Mouse (Mus musculus): ENCODE measurements around the gene Cep70. TPM values are rescaled to one million over a fixed set of nuclear protein-coding genes. Genes with fewer than 3 reads are reported as not detected.

The Cep70 gene
- polyA plus RNA-seq, 1 experiment from 2014 or later, result 21.2 TPM

- no peaks in the 10 kb centered on the region for H3K36me3 ChIP-seq
- no peak overlapping the region for H3K9ac ChIP-seq
- H3K4me1 ChIP-seq, result 0 out of 2 replicates have a peak, but pooled peaks cover 7% of the 10 kb centered on the region
- ATAC-seq (ENCODE audit: extremely low read depth, insufficient number of reproducible peaks, low FRiP score, low TSS enrichment), result no peak
- H3K27me3 ChIP-seq (replicated peaks), result peaks cover 10% of the 10 kb centered on the region
- 44% methylated on average over 8 of the region's 8 CpGs for WGBS
- H3K9me3 ChIP-seq, result no peaks in the 10 kb centered on the region
- no peak overlapping the region for H3K4me3 ChIP-seq
- H3K4me2 ChIP-seq, result no peak overlapping the region
- no peak overlapping the region for H3K27ac ChIP-seq (replicated peaks)
These were observed 76.3 kb downstream of the Cep70 start for GRCm38 (mm10) chr9:99319343-99319951.

DNA sequence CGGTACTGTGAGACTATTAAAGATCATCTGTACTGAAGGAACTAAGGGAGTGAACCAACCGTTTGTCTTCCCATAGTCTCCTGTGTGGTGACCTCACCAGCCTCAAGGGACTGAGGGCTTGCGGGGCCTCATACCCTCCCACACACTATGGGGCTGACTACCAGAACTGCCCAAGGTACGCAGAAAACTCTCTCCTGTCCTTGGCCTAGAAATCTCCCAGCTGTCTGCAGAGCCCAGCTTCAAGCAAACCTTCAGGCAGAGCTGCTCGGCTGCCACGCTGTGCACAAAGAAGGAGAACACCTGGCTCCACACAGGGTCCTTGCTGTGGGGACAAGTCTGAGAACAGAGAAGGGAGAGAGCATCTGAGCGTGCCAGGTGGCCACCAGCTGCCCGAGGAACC is 76.8 kb downstream of the Cep70 start:
- Histone ChIP-seq H3K9me3 (no peaks in the 10 kb centered on the region), H3K4me3 (no peak overlapping the region), H3K36me3 (no peaks in the 10 kb centered on the region), H3K4me1 (0 out of 2 replicates have a peak, but pooled peaks cover 7% of the 10 kb centered on the region), H3K4me2 (no peak overlapping the region), H3K27me3 (replicated peaks) (peaks cover 10% of the 10 kb centered on the region), H3K9ac (no peak overlapping the region), H3K27ac (replicated peaks) (no peak overlapping the region)
- 72% methylated on average over 8 of the region's 8 CpGs for WGBS
- no peak for ATAC-seq (ENCODE audit: extremely low read depth, insufficient number of reproducible peaks, low FRiP score, low TSS enrichment)

GRCm38 (mm10) chr9:99325208-99325929 is 82.2 kb downstream of the Cep70 start:
- WGBS, result 64% methylated on average over 7 of the region's 7 CpGs
- Histone ChIP-seq H3K9me3 (no peaks in the 10 kb centered on the region), H3K4me1 (no peaks in the 10 kb centered on the region), H3K27ac (replicated peaks) (no peak overlapping the region), H3K27me3 (replicated peaks) (peaks cover 5% of the 10 kb centered on the region; the same call in 1 of the 2 replicates), H3K9ac (no peak overlapping the region), H3K4me3 (no peak overlapping the region), H3K36me3 (no peaks in the 10 kb centered on the region), H3K4me2 (no peak overlapping the region)
- ATAC-seq (ENCODE audit: extremely low read depth, insufficient number of reproducible peaks, low FRiP score, low TSS enrichment), result no peak

GRCm38 (mm10) chr9:99325961-99326360 is 82.8 kb downstream of the Cep70 start:
- H3K9me3 ChIP-seq, result no peaks in the 10 kb centered on the region
- H3K4me2 ChIP-seq, result no peak overlapping the region
- H3K27ac ChIP-seq (replicated peaks), result no peak overlapping the region
- peaks cover 5% of the 10 kb centered on the region; the same call in 1 of the 2 replicates for H3K27me3 ChIP-seq (replicated peaks)
- H3K9ac ChIP-seq, result no peak overlapping the region
- no peak overlapping the region for H3K4me3 ChIP-seq
- no peaks in the 10 kb centered on the region for H3K36me3 ChIP-seq
- no peaks in the 10 kb centered on the region for H3K4me1 ChIP-seq
- WGBS, result 79% methylated on average over 4 of the region's 4 CpGs
- ATAC-seq (ENCODE audit: extremely low read depth, insufficient number of reproducible peaks, low FRiP score, low TSS enrichment), result no peak

- no peak overlapping the region for H3K4me2 ChIP-seq
- ATAC-seq (ENCODE audit: extremely low read depth, insufficient number of reproducible peaks, low FRiP score, low TSS enrichment), result no peak
- H3K4me3 ChIP-seq, result no peak overlapping the region
- peaks cover 5% of the 10 kb centered on the region; the same call in 1 of the 2 replicates for H3K27me3 ChIP-seq (replicated peaks)
- no peak overlapping the region for H3K9ac ChIP-seq
- H3K36me3 ChIP-seq, result no peaks in the 10 kb centered on the region
- no peak overlapping the region for H3K27ac ChIP-seq (replicated peaks)
- WGBS, result 78% methylated on average over 4 of the region's 4 CpGs
- no peaks in the 10 kb centered on the region for H3K4me1 ChIP-seq
- H3K9me3 ChIP-seq, result no peaks in the 10 kb centered on the region
These were observed 83.7 kb downstream of the Cep70 start for GRCm38 (mm10) chr9:99326881-99327280.

DNA sequence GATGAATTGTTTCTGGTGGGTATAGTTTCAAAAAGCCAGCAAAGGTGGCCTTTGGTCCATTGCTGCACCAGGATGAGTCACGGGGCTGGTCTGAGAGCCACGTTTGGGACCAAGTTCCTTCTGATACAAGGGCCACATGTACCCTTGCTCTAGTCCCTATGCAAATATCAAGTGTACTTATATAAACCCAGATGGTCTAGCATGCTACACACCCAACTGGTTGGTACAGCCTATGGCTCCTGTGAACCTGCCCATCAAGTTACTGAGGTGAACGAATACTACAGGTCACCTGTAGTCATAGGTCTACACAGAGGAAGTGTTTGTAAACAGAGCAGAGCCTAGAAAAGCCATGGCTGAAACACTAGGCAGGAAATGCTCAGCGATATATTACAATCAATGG is 93.4 kb downstream of the Cep70 start:
- Histone ChIP-seq H3K9me3 (no peaks in the 10 kb centered on the region), H3K27me3 (replicated peaks) (no peaks in the 10 kb centered on the region; the same call in none of the 2 replicates), H3K4me2 (no peak overlapping the region), H3K36me3 (no peaks in the 10 kb centered on the region), H3K27ac (replicated peaks) (no peak overlapping the region), H3K9ac (no peak overlapping the region), H3K4me3 (no peak overlapping the region), H3K4me1 (peaks cover 9% of the 10 kb centered on the region)
- 81% methylated on average over 4 of the region's 4 CpGs for WGBS
- no peak for ATAC-seq (ENCODE audit: extremely low read depth, insufficient number of reproducible peaks, low FRiP score, low TSS enrichment)

DNA sequence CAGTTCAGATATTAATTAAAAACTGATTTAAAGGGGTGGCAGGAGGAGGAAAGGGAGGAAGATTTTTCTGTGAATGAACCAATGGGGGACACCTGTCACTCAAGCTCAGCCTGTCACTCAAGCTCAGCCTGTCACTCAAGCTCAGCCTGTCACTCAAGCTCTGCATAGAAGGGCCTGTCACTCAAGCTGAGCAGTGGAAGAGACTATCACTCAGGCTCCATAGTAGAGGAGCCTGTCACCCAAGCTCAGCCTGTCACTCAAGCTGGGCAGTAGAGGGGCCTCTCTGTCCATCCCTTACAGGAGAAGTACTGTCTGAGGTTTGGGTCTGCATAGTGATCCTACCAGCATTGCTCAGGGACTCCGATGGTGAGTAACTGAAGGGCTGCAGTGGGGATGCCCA is 95.1 kb downstream of the Cep70 start:
- Histone ChIP-seq H3K4me1 (peaks cover 13% of the 10 kb centered on the region), H3K4me3 (no peak overlapping the region), H3K36me3 (no peaks in the 10 kb centered on the region), H3K9ac (no peak overlapping the region), H3K4me2 (no peak overlapping the region), H3K9me3 (no peaks in the 10 kb centered on the region), H3K27ac (replicated peaks) (no peak overlapping the region), H3K27me3 (replicated peaks) (no peaks in the 10 kb centered on the region; the same call in 1 of the 2 replicates)
- WGBS, result 89% methylated on average over 1 of the region's 1 CpGs
- no peak for ATAC-seq (ENCODE audit: extremely low read depth, insufficient number of reproducible peaks, low FRiP score, low TSS enrichment)

- H3K4me1 ChIP-seq, result peaks cover 13% of the 10 kb centered on the region
- no peaks in the 10 kb centered on the region for H3K36me3 ChIP-seq
- H3K9me3 ChIP-seq, result no peaks in the 10 kb centered on the region
- ATAC-seq (ENCODE audit: extremely low read depth, insufficient number of reproducible peaks, low FRiP score, low TSS enrichment), result no peak
- H3K9ac ChIP-seq, result no peak overlapping the region
- no peak overlapping the region for H3K27ac ChIP-seq (replicated peaks)
- H3K27me3 ChIP-seq (replicated peaks), result no peaks in the 10 kb centered on the region; the same call in 1 of the 2 replicates
- H3K4me3 ChIP-seq, result no peak overlapping the region
- WGBS, result 74% methylated on average over 1 of the region's 1 CpGs
- no peak overlapping the region for H3K4me2 ChIP-seq
These were observed 96.0 kb downstream of the Cep70 start for GRCm38 (mm10) chr9:99339182-99339581.

GRCm38 (mm10) chr9:99340126-99340525 is 97.0 kb downstream of the Cep70 start:
- ATAC-seq (ENCODE audit: extremely low read depth, insufficient number of reproducible peaks, low FRiP score, low TSS enrichment), result no peak
- H3K9me3 ChIP-seq, result no peaks in the 10 kb centered on the region
- H3K4me2 ChIP-seq, result no peak overlapping the region
- no peak overlapping the region for H3K9ac ChIP-seq
- no peak overlapping the region for H3K27ac ChIP-seq (replicated peaks)
- peaks cover 13% of the 10 kb centered on the region for H3K4me1 ChIP-seq
- WGBS, result 37% methylated on average over 12 of the region's 12 CpGs
- H3K4me3 ChIP-seq, result no peak overlapping the region
- H3K36me3 ChIP-seq, result no peaks in the 10 kb centered on the region
- no peaks in the 10 kb centered on the region; the same call in 1 of the 2 replicates for H3K27me3 ChIP-seq (replicated peaks)

DNA sequence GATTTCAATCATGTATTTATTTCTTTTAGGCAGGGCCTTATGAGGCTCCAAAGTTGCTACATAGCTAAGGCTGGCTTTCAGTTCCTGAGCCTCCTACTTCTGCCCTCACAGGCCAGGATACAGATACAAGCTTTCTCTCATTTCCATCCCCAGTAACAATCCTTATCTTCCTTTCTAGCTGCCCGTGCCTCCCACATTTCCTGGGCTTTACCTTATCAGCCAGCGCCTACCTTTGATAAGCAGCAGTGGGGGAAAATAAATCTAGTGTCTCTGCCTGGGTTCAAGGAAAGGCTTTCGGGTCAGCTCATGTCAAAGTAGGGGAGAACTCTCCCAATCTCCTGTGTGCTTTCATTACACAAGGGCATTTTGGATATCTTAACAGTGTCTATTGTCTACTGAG is 98.4 kb downstream of the Cep70 start:
- WGBS, result 6% methylated on average over 3 of the region's 3 CpGs
- no peaks in the 10 kb centered on the region for H3K27me3 ChIP-seq (replicated peaks)
- no peaks in the 10 kb centered on the region for H3K36me3 ChIP-seq
- no peak for ATAC-seq (ENCODE audit: extremely low read depth, insufficient number of reproducible peaks, low FRiP score, low TSS enrichment)
- no peak overlapping the region for H3K4me2 ChIP-seq
- H3K9me3 ChIP-seq, result no peaks in the 10 kb centered on the region
- no peak overlapping the region for H3K27ac ChIP-seq (replicated peaks)
- no peak overlapping the region for H3K9ac ChIP-seq
- peaks cover 13% of the 10 kb centered on the region for H3K4me1 ChIP-seq
- no peak overlapping the region for H3K4me3 ChIP-seq

DNA sequence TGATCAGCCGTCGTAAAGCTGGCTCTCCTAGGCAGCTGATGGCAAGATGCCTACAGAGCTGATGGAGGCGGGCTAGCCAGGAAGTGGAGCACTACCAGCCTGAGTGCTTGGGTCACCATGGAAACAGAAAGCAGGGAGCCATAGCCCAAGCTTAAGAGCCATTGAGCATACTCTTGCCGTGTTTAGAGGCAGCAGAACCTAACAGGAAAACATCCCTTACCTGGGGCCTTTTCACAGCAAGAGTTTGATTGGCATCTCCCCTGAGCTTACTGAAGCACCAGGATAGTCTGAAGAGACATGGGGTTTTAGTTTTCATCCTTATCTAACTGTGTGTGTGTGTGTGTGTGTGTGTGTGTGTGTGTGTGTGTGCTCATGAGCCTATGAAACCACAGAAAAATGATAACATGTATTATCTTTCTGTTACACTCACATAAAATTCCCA is 102.2 kb downstream of the Cep70 start:
- Histone ChIP-seq H3K9me3 (no peaks in the 10 kb centered on the region), H3K9ac (no peak overlapping the region), H3K4me1 (peaks cover 7% of the 10 kb centered on the region), H3K4me2 (no peak overlapping the region), H3K27ac (replicated peaks) (no peak overlapping the region), H3K36me3 (no peaks in the 10 kb centered on the region), H3K4me3 (no peak overlapping the region), H3K27me3 (replicated peaks) (no peaks in the 10 kb centered on the region)
- no peak for ATAC-seq (ENCODE audit: extremely low read depth, insufficient number of reproducible peaks, low FRiP score, low TSS enrichment)
- 43% methylated on average over 4 of the region's 4 CpGs for WGBS

Measured in heart, embryonic 13.5 days (tissue).